Mouse (Mus musculus): ENCODE results near the gene Slc24a3.

Gene Slc24a3

GRCm38 (mm10) chr2:145167664-145168360 lies at the start of gene Slc24a3:
Slc24a3 (plus strand) TSS chr2:145167754.
- no peak for DNase-seq (ENCODE audit: low read depth, low spot score)

- no peak for DNase-seq (ENCODE audit: low read depth, low spot score)
Observed at GRCm38 (mm10) chr2:145117762-145118161, 49.8 kb upstream of the Slc24a3 start.

- DNase-seq (ENCODE audit: low read depth, low spot score): no peak
Observed at GRCm38 (mm10) chr2:145127747-145128146, 39.8 kb upstream of the Slc24a3 start.

GRCm38 (mm10) chr2:145136625-145137291 lies 30.8 kb upstream of the Slc24a3 start:
- no peak for DNase-seq (ENCODE audit: low read depth, low spot score)

GRCm38 (mm10) chr2:145150407-145150806 lies 17.1 kb upstream of the Slc24a3 start:
- DNase-seq (ENCODE audit: low read depth, low spot score): no peak

GRCm38 (mm10) chr2:145150821-145151220 lies 16.7 kb upstream of the Slc24a3 start:
- no peak for DNase-seq (ENCODE audit: low read depth, low spot score)

GRCm38 (mm10) chr2:145152281-145152680 lies 15.3 kb upstream of the Slc24a3 start:
- DNase-seq (ENCODE audit: low read depth, low spot score): no peak

GRCm38 (mm10) chr2:145158972-145159371 lies 8.6 kb upstream of the Slc24a3 start:
- no peak for DNase-seq (ENCODE audit: low read depth, low spot score)

GRCm38 (mm10) chr2:145161046-145161700 lies 6.4 kb upstream of the Slc24a3 start:
- peak; percentile 61 for DNase-seq (ENCODE audit: low read depth, low spot score)

- DNase-seq (ENCODE audit: low read depth, low spot score): no peak
Observed at GRCm38 (mm10) chr2:145164086-145164485, 3.5 kb upstream of the Slc24a3 start.

GRCm38 (mm10) chr2:145164562-145164961 lies 3.0 kb upstream of the Slc24a3 start:
- DNase-seq (ENCODE audit: low read depth, low spot score): no peak

- no peak for DNase-seq (ENCODE audit: low read depth, low spot score)
Observed at GRCm38 (mm10) chr2:145165076-145165475, 2.5 kb upstream of the Slc24a3 start.

GRCm38 (mm10) chr2:145165854-145166253 lies 1.7 kb upstream of the Slc24a3 start:
- no peak for DNase-seq (ENCODE audit: low read depth, low spot score)

- DNase-seq (ENCODE audit: low read depth, low spot score): no peak
Observed at GRCm38 (mm10) chr2:145167051-145167663, 397 bp upstream of the Slc24a3 start.

- DNase-seq (ENCODE audit: low read depth, low spot score): no peak
Observed at GRCm38 (mm10) chr2:145168405-145168971, 934 bp downstream of the Slc24a3 start.

- no peak for DNase-seq (ENCODE audit: low read depth, low spot score)
Observed at GRCm38 (mm10) chr2:145172978-145173655, 5.6 kb downstream of the Slc24a3 start.

- no peak for DNase-seq (ENCODE audit: low read depth, low spot score)
Observed at GRCm38 (mm10) chr2:145175036-145175435, 7.5 kb downstream of the Slc24a3 start.

- DNase-seq (ENCODE audit: low read depth, low spot score): no peak
Observed at GRCm38 (mm10) chr2:145182410-145182809, 14.9 kb downstream of the Slc24a3 start.

GRCm38 (mm10) chr2:145188828-145189227 lies 21.3 kb downstream of the Slc24a3 start:
- DNase-seq (ENCODE audit: low read depth, low spot score): no peak

GRCm38 (mm10) chr2:145196043-145196442 lies 28.5 kb downstream of the Slc24a3 start:
- no peak for DNase-seq (ENCODE audit: low read depth, low spot score)

GRCm38 (mm10) chr2:145196501-145197042 lies 29.0 kb downstream of the Slc24a3 start:
- no peak for DNase-seq (ENCODE audit: low read depth, low spot score)
